Mouse (Mus musculus) left cerebral cortex, adult 9 months (tissue): ENCODE measurements around the gene Lyve1.
A peak's percentile ranks its signal among the peaks of the same experiment; 100 is the strongest.
"Not testable (repeated sequence)": the region's sequence is repeated elsewhere in the genome, so short reads cannot be mapped to it uniquely, and the experiment has no call there.

Experiments used
- DNase-seq, 2 experiments: peaks; one replicate each; pipeline ENCODE4 v3.0.0; 2022; ENCODE audit warnings: low spot score in 2 of 2

Gene Lyve1

DNA sequence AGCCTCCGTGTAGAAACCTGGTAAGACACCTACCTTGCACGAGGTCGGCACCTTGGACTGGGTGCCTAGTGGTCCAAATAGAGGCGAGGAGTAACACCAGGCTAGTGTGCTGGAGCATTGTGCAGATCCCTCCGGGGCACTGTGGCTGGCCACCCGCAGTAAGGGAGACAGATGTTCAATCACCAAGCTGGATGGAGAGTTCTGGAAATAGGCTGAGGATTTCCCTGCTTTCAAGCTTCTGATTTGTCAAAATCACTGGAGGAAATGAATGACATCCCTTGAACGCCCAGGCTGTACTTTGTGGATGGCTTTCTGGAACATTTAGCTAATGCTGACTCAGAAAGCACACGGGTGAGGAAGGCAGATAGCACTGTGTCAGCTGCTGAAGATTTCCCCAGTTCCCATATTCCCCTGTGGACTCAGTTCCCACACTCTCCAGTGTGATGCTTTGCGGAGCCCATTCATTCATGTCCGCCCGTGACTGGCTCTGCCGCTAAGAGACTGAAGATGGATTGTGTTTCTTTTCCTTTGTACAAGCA, at the start of gene Lyve1:
Gene Lyve1, minus strand, starts transcription at position 489 of the 539 bp plus-strand sequence.
- no peak for DNase-seq

DNA sequence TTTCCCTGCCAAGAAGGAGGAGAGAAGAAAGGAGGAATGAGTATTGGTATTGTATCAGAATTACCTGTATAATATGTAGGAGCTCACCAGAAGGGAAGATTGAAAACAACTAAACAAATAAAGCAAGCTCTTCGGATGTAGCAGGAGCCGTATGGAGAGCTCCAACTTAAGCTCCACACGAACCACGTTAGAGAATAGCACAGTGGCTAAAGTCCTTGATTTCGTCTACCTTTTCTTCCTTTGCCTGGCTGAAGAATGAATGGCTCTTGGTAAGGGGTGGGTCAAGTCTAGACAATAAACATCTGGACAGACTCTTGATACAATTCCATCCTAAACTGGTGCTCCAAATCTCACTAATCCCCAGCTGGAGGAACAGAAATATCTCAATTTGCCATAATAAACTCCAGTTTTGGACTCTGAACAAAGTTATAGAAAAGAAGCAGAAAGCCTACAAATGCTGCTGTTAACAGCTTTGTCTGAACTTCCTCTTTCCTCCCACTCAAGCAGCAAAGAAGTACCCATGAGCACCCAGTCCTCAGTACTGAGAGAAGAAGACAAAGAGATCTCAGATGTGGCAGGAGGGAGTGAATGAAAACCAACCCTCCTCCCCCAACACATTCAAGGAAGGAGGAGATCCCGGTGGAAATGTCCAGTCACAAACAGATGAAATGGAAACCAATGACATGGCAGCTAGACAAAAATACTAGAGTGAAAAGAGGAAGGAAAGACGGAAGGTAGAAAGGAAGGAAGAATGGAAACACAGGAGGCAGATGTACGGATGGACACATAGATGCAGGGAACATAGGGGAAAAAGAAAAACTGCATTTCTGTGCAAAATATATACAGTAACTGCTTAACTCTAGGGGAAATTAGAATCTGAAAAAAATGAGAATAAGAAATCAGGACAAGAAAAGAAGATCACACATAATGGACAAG, 45.4 kb upstream of the Lyve1 start:
- DNase-seq: no peak

DNA sequence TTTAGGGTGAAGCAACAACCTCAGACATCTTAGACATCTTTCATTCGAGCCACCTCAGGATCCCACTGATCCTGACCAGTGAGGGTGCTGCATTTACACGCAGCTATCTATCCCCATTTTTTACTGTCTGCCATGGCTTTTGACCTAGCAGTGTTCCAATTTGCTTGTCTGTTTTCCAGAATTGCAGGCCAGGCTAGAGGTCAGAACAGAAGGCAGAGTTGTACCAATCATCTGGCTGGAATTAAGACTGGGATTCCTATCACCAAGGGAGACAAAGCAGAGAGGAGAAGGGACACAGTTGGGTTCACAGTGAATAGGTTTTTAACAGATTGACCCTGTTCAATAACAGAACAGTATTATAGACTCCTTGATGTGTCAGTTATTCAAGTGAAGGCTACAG, 43.5 kb upstream of the Lyve1 start:
- DNase-seq: no peak

GRCm38 (mm10) chr7:110903226-110903625, 40.2 kb upstream of the Lyve1 start:
- DNase-seq: no peak

DNA sequence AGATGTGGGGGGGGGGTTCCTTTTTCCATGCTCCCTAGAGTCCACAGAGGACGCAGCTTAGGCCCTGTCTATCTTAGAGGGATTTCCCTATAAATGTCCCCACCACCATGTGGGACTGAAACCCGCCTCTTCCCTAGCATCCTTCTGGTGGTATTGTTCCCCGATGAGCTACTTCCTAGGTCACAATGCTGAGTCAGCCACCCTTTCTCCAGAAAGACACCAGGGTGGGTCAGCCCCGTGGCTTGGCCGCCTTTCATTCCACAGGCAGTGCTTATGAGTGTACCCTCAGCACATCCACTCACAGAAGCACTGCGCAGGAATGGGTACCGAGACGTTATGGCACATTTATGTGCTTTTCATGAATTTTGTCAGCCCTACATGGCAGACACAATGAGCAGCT, 34.2 kb upstream of the Lyve1 start:
- DNase-seq: no peak

- no peak for DNase-seq
Measured at GRCm38 (mm10) chr7:110896453-110896852, 33.4 kb upstream of the Lyve1 start.

- not testable (repeated sequence) for DNase-seq
Measured at GRCm38 (mm10) chr7:110895772-110896171, 32.7 kb upstream of the Lyve1 start.

GRCm38 (mm10) chr7:110894673-110895072, 31.6 kb upstream of the Lyve1 start:
- DNase-seq: no peak

DNA sequence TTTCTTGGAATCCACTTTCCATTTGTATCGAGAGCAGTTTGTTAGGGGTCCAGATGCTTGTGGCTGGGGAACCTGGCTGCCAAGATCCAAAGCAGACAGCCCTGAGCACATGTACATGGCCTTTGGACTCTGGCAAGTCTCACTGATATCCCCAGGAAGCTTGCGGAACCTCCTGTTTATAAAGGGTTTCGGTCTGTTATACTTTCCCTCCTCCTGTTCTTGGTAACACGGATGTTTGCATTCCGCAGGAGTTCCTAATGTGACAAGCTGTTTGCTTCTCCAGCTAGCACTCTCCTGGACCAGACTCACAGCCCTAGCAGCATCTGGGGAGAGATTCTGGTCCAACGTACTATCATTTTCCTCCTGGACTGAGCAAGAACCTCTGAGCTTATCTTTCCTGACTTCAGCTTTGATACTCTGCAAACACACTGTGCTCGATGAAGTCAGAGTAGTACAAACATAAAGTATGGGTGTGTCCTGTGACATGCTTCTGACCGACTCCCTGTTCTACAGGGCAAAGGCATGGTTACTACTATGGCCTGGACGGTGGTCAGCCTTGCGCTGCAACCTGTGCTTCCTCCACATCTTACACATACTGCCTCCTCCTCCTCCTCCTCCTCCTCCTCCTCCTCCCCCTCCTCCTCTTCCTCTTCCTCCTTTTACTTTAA, 31.0 kb upstream of the Lyve1 start:
- no peak for DNase-seq

DNA sequence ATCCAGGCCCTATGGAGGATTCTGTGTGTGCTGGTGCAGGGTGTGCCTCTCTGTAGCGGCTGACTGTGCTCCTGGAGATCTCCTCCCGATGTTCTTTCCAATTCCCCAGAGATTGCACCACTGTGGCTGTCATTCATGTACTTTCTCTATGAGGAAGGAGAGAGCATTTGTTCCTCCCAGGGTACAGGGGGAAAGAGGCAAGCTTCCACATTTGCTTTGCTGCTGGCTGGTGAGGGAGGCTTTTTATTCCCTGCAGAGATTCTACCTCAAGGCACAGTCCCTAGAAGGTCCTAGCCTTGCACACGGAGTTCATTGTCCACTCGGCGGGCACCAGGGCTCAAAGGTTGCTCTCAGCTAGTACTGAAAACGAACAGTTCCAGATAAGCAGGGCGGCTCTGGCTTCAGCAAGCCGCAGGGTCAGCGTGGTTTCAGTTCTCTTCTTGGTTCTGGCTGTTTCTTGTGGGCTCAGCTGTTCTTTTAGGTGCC, 28.5 kb upstream of the Lyve1 start:
- DNase-seq: peak in 1 of 2 experiments; percentile 14

DNA sequence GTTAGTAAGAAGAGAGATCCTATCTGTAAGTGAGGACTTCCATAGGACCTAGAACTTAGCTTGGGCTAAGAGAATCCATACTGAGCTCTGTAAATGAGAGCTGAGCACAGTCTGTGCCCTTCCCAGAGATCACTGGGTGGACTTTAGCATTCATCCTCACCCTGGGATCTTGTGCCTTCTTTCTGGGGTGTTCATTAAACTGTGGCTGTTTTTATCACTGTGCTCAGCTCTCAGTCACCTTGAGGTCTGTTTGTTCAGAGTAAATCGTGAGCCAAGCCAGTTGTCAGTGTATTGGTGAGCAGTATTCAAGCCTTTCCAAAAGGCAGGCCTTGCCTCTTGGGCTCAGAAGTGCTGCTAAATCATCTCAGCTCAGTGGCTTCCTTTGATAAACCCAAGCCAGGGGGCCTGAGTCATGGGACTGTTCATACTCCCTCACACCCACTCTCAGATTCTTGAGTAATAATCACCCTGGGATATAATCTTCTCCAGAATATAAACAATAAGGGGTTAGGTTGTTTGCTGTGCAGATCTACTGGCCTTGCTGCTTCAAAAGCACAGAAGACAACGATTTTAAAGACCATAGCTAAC, 18.8 kb upstream of the Lyve1 start:
- no peak for DNase-seq

GRCm38 (mm10) chr7:110878028-110878427, 15.0 kb upstream of the Lyve1 start:
- DNase-seq: no peak

DNA sequence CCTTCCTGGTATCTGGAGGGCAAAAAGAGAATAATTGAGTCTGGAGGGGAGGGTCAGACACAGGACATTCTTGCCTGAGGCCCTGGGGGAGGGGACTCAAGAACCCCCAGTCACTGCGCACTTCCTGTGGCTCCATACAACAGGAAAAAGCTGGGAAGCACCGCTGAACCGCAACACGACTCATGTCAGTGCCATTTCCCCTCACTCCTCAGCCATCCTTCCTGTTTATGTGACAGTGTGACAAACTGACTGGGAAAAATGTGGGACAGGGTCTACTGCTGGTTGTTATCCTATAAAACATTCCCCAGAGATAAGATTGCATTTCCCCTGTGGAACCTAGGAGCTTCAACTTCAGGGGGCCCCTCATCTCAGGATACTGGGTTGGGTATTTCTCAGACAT, 13.9 kb upstream of the Lyve1 start:
- DNase-seq: no peak

- no peak for DNase-seq
Measured at GRCm38 (mm10) chr7:110868807-110869206, 5.8 kb upstream of the Lyve1 start.

- no peak for DNase-seq
Measured at GRCm38 (mm10) chr7:110867116-110867515, 4.1 kb upstream of the Lyve1 start.

DNA sequence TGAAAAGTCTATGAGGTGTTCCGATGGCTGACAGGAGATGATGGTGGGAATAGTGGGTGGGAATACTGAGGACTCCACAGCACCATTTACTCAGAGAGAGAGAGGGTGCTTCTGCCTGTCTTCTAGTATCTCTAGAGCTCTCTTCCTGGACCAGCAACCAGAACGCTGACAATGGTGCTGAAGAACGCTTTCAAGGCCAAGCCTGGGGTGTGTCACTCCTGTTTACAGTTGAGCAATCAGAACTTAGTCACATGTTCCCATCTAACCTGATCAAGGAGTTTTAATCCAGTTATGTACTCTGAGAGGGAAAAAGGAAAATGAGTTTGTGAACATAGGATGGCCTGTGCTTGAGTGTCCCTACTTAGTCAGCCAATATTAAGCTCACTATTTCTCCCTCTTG, 3.0 kb upstream of the Lyve1 start:
- DNase-seq: no peak

DNA sequence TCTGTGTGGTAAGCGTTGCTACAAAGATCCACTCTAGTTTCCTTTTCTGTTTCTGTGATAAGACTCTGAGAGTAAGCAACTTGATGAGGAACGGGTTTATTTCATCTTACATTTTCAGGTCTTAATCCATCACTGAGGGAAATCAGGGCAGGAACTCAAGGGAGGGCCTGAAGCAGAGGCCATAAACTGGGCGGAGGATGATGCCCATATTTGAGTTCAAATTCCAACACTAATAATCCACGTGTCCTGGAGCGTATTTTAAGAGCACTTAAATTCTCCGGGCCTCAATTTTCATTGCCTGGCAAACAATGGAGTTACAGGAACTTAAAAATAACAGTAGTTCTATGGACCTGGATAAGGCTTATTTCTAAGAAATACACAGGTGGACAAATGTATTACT, 2.5 kb upstream of the Lyve1 start:
- no peak for DNase-seq

- DNase-seq: no peak
Measured at GRCm38 (mm10) chr7:110865038-110865437, 2.0 kb upstream of the Lyve1 start.

- no peak for DNase-seq
Measured at GRCm38 (mm10) chr7:110860129-110860528, 2.9 kb downstream of the Lyve1 start.

- DNase-seq: no peak
Measured at GRCm38 (mm10) chr7:110855604-110856003, 7.4 kb downstream of the Lyve1 start.

DNA sequence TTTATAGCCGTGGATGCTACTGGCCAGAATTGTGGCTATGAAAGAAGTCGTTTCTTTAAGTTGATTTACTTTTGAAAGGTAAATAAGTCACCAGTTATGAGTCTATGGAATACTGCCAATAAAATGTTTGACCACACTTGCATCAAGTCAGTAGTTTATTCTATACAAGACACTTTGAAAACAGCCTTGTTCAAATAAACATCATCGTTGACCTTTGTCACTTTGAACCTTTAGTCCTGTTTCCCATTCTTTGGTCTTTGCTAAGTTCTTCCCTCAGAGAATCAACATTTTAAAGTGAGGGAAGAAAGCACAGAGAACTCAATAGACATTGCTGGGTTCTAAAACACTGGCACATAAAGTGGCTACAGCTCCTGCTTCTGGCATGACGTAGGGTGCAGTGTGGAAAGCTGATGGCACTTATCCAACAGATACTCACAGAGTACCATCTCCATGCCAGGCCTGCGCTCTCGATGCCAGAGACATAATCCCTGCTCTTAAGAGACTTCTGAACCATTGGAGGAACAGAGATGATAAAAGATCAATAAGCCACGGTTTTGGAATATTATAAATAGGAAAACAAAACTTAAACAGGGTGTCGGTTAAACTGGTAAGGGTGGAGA, 8.0 kb downstream of the Lyve1 start:
- no peak for DNase-seq

DNA sequence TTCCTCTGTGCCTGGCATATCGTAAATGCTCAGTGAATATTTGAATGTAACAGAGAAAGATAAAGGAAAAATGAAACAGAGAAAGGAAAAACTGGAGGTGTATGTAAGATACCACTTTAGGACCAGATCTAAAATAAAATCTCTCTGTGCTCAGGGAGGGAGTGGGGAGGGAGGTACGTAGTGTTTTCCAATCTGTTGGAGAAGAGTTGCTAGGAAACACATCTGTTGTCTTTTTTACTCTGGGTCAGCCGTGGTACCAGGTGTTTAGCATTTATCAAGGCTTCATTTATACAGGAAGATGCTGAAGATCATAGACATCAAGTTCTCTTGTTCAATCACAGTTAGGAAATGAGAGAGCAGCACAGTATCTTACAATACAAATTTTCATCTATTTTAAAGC, 8.5 kb downstream of the Lyve1 start:
- DNase-seq: peak; percentile 13 to 34
